Mouse (Mus musculus) olfactory bulb, adult 2 months (tissue): Measurements from ENCODE around the gene Twist1.

ENCODE experiments used
- CTCF ChIP-seq: fragments of 200-500 bp; IDR thresholded peaks from 2 replicates; pipeline ENCODE4 v1.5.1; 2012; ENCODE audit warnings: low read depth, mild to moderate bottlenecking, low read length, moderate library complexity; ENCODE audit not compliant: insufficient read depth
- POLR2A ChIP-seq: fragments of 200-500 bp; IDR thresholded peaks from 2 replicates; pipeline ENCODE4 v1.6.1; 2012; ENCODE audit warnings: mild to moderate bottlenecking, low read depth, low read length, moderate library complexity; ENCODE audit not compliant: insufficient read depth

DNA sequence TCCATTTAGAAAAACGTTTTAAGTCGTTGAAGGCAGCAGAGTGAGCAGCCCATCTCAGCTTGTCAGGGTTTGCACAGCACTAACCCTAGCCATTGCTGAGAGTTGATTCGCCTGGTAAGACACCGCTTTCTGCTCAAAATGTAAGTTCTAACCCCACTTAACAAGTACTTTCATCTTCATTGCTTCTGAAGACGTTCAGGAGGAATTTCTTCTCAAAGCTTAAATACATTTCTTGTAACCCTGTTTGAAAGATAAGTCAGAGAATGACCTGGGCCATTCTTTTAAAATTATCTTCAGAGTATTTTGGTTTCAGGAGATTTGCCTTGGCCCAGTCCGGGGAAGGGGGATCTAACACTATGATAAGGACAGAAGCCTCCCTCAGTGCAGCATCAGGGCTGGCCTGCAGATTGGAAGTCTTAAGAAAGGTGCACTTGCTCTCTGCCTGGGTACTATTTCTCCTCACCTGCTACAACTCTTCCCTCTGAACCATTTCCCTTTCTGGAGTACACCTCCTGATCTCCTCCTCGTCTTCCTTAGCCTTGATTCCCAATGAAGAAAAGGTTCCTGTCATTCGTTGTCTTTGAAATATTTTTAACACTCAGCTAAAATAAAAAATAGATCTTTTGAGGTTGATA lies 2.4 kb upstream of the Twist1 start:
- TF ChIP-seq CTCF (no peak), POLR2A (no peak)
